Mouse (Mus musculus): ENCODE results near the gene Cpne2.

Gene Cpne2

DNA sequence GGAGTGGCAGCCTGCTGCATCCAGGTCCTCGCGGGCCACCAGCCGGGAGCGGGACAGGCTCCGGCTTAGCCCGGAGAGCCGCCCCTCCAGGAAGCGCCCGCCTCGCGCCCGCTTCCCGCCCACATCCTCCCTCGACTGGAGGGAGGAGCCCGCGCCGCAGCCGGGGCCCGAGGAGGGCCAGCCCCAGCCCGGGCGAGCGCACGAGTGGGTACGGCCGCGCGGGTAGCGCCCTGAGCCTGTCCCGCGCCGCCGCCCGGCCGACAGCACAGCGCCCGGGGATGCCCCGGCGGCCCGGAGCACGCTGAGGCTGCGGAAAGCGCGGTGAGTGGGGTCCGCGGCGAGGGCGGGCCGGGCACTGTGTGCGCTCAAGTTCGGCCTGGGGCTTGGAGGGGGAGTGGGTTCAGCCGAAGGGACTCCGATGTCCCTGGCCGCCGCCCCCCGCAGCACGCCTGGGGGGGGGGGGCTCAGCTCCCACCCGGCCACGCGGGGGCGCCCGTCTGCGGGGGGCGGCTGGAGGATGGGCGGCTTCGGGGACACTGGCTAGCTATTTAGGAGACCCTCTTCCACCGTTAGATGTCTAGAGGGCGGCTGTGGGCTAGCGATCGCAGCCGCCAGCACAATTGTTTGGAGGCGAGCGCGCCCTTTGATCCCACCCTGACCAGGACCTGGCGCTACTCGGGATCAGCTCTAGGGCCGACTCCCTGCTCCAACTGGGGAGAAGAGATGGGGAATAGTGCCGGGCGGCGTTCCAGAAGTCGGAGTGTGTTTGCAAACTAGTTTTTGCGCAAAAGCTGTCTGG, at the start of gene Cpne2:
TSS of gene Cpne2 (plus strand) at position 118 of the 799 bp plus-strand sequence.
- DNase-seq (ENCODE audit: low read depth): peak; percentile 80

DNA sequence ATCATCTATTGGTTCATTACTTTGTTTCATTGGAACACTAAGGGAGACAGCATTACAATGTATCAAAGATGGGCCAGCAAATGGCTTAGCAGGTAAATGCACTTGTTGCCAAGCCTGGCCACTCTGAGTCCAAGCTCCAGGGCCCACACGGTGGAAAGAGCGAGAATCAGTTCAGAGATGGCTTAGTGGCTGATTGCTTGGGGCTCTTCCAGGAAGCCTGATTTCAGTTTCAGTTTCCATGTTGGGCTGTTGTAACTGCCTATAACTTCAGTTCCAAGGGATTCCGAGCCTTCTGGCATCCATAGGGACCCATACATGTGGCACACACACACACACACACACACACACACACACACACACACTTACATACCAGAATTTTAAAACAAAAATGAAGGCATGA, 47.5 kb upstream of the Cpne2 start:
- no peak for DNase-seq (ENCODE audit: low read depth)

DNA sequence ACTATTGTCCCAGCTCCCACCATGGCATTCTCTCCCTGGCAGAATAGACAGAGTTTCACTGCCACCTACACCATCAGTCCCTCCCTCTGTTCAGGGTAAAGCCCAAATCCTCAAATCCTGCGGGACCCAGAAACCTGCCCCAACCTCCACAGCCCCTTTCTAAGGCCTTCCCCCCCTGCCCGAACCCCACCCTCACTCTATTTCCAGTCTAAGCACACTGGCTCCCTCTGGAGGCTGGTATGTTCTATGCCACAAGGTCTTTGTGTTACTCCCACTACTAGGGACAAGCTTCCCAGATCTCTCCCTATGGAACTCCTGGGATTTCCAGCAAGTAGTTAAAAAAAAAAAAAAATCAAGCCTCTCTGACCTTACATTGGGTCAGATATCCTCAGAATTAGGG, 46.9 kb upstream of the Cpne2 start:
- peak; percentile 45 for DNase-seq (ENCODE audit: low read depth)

DNA sequence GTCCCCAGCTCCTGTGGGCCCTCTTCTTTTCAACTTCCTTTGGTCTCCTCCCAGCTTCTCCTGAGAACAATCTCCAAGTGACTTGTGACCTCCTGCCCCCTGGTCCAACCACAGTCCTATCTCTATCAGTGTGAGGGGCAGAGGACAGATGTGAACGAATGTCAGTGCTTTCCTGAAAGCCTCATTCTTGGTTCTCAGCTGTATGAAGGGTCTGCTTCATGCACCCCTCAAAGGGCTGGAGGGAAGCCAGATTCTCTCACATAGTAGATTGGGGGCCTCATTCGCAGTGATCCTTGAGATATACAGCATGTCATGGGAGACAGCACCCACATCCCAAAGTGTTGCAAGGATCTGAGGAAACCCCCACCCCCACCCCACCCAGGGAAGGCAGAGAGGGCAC, 44.8 kb upstream of the Cpne2 start:
- DNase-seq (ENCODE audit: low read depth): no peak

DNA sequence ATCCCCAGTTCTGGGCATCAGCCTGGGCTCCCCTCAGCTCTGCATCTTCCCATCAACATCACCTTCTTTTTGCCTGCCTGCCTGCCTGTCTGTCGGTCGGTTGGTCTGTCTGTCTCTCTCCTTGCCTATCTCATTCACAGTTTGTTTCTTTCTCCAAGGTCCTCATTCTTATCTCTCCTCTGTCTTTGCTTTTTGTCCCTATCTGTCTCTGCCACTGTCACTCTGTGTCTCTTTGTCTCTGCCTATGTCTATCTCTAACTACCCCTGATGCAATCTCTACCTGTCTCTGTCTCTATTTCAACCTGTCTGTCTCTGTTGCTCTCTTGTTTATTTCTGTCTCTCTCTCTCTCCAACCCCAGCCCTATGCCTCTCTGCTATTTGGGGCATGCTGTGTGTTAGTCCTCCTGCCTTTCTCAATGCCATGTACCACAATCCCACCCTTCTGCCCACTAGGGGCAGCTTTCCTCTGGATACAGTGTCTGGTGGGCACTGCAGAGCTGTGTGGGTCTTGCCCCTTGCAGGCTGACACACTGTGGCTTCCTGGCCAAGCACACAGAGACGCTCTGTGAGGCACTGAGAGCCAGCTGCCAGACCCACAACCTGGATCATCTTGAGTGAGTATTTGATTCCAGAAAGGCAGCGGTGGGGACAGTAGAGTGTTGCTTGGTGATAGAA, 42.8 kb upstream of the Cpne2 start:
- DNase-seq (ENCODE audit: low read depth): no peak

DNA sequence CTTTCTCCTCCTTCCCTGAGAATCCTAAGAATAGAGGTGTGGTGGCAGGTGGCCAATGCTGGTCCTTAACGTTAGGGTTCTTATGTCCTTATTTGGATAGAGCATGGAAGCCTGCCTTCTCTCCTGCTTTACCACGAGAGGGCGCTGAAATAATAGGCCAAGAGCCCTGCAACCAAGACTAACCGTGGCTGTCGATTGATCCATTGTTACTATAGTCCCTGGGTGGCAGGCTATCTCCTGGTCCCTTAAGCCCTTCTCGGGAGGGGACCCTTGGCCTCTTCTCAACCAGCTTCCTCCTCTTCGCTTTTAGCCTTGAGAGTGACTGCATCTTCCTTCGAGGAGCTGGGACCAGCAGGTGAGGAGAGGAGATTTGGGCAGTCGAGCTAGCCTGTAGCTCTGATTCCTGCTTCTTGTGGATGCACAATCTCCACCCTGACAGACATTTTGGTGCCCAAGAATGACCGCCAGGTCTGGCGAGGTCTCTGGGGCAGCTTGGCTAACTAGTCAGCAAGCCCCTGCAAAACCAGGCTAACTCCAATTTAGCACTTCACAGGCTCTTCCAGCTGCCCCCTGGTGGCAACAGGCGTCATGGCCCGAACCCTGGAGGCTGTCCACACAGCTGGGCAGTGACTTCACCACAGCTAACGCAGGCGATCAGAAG, 40.6 kb upstream of the Cpne2 start:
- DNase-seq (ENCODE audit: low read depth): peak; percentile 86

DNA sequence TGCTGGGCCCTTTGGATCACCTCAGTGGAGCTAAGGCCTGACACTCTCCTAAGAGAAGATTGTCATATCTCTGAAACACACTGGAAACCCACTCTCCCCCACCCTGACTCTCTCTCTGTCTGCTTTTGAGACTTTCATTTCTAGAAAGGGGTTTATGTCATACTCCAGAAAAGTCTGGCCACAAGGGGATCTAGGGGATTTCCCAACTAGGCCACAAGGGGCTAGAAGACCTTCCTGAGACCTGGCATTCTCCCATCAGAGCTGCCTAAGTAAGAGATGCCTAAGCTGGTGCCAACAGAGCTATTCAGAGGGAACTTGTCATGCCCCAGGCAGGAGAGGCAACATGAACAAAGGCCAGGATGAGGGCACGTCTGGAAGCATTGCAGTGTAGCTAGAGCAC, 39.5 kb upstream of the Cpne2 start:
- no peak for DNase-seq (ENCODE audit: low read depth)

DNA sequence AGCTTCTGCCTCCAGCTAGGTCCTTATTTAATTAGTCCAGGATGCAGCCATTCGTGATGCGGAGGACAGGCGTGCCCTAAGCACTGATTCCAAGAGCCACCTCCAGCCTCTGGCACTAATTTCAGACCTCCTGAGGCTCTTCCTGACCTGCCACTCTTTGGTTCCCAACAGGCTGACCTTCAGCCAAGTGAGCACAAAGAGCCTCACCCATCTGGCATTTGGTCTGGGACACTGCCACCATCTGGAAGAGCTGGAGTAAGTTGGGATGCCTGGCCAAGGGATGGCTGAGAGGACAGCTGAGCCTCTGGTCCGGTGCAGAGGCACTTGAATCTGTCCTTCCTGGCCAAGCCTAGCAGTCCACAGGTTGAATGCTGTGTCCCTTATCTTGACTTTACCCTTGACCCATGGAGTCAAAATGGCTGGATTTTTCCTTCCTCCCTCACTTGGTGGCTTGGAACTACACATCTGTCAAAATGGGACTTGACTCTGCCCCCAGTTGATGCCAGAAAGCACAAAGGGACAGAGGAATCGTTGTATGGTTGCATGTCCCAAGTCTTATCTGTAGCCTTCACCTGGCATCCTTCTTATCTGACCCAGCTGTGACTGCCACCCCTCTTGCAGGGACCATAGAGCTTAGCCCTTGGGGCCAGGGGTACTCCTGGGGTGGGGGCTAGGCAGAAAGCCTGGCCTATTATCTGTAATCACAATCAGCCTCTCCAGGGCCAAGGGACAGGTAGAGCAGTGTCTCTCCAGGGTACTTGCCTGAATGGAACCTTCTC, 17.2 kb upstream of the Cpne2 start:
- no peak for DNase-seq (ENCODE audit: low read depth)

DNA sequence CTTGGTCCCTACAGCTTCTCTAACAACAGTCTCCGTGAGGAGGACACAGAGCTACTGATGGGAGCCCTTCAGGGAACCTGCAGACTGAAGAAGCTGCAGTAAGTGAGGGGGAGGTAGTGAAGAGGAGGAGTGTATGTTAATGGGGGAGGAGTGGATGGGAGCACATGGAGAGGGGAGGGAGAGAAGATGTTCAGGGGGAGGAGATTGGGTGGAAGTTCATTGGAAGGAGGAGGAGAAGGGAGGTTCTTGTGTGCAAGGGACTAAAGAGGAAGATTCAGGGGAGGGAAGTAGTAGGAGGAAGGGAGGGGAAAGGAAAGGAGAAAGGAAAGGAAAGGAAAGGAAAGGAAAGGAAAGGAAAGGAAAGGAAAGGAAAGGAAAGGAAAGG, 16.6 kb upstream of the Cpne2 start:
- DNase-seq (ENCODE audit: low read depth): no peak

DNA sequence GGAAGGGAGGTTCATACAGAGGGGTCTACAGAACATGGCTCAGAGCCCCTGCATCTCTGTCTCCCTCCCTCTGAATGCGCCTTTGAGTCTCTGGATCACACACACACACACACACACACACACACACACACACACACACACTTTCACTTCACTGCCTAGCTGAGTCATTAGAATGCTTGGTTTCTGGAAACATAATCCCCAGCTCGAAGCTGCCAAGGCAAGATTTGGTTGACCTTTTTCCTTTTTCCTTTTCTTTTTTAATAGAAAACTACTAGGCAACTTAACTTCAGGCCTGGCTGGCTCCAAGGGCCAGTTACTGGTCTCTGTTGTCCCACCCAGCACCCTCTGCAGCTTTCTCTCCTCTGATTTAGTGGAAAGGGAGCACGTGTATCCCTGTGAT, 16.0 kb upstream of the Cpne2 start:
- peak; percentile 64 for DNase-seq (ENCODE audit: low read depth)

DNA sequence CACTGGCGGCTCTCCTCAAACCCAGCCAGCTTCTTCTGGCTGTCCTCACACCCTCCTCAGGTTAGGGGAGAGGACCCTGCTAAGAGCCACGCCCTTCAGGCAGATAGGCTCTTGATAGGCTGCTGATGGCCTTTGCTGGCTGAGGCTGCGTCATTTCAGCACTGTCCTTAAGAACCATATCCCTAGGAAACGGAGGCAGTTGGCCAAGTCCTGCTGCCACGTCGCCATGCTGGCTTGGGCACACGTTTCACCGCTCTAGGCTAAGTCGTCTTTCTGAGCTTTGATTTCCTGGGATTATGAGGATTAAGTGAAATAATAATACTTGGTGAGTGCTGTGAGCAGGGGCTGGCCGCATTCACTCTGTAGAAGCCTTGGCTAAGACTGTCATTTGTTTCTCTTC, 14.5 kb upstream of the Cpne2 start:
- no peak for DNase-seq (ENCODE audit: low read depth)

DNA sequence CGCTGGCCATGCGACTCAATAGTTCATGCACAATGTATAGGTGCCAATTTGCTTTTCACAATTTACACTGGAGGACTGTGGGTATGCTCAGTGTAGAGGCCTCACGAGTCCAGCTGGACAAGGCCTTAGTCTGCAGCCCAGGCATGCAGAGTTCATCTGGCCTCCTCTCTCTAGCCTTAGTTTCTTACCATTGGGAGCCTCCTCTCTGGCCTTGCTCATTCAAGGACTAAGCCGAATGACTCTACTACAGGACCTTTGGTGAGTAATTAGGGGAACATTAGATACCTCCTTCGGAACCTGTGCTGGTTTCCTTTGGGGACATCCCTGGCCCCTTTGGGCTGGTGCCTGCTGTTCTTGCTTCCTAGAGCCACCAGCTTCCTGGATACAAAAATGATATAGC, 13.8 kb upstream of the Cpne2 start:
- DNase-seq (ENCODE audit: low read depth): no peak

DNA sequence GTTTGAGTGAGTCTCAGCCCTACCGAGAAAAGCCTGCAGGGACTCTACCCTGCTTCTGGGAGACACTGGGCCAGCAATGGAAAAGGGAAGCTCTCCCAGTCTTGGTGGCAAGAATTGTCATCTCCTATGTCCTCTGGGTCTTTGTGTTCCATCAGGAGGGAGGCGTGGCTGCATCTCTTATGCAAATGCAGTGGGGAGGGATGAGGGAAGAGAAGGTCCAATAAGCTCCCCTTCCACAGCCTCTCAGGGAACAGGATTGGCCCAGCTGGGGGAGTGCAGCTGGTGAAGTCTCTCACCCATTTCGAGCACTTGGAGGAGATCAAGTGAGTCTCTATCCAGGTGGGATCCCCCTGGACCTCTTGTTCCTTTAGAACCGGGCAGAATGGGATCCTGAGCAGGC, 11.3 kb upstream of the Cpne2 start:
- no peak for DNase-seq (ENCODE audit: low read depth)

DNA sequence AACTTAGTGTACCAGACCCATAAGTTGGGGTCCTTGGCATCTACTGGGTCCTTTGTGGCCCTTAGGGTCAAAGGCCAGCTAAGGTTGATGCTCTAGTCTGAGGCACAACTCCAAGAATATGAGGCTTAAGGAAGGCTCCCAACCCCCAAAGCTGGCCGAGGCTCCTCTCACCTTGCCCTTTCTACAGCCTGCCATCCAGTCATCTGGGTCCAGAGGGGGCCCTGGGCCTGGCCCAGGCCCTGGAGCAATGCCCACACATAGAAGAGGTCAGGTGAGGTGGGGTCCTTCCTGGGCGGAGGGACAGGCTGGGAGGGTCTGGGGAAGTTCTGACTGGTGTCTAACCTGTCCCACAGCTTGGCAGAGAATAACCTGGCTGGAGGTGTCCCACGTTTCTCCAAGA, 10.3 kb upstream of the Cpne2 start:
- no peak for DNase-seq (ENCODE audit: low read depth)

DNA sequence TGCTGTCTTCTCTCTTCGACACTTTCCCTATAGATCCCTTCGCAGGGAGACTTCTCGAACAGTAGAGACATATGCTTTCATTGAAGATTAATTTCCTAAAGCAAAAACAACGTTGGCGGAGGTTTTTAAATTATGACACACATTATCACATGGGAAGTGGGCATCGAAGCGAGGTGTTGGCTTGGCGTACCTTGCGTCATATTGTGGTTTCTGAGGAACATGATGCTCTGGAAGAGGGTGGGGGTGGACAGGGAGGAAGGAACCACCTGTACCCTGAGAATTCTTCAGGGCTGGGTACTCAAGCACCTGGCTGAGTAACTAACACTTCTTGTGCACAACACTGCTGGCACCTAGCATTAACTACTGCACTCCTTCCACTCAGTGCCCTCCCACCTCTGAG, 8.2 kb upstream of the Cpne2 start:
- DNase-seq (ENCODE audit: low read depth): peak; percentile 53

DNA sequence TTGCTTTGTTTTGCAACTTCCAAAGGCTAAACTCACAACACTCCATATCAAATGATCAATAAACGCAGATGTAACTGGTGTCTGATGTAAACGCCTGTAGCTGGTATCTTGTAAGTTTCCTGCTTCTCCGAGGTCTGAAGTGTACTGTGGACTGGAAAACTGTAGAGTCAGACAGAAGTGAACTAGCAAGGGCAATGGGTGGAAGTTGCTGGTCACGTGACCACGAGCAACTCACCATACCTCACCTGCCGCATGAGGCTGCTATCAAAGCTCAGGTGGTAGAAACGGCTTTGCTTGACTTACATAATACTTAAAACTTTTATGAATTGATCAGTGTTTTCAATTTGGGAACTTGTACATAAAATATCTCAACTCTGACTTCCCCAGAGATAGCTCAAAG, 5.6 kb upstream of the Cpne2 start:
- DNase-seq (ENCODE audit: low read depth): no peak

DNA sequence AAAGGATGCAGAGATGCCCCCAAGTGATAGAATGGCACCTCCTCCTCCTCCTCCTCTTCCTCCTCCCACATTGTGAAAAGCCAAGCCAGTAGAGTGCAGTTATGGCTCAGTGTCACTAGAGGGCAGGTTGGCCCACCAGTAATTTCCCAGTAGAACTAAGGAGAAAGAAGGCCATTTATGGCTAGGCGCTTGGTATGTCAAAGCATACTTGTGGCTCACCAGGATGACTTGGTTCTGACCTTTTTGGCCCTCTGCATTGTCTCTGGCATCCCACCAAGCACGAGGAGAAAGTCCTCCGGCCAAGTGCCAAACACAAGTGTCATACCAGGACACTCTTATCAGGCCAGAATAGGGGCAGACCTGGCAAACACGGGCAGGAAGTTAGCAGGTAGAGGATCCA, 4.5 kb upstream of the Cpne2 start:
- peak; percentile 87 for DNase-seq (ENCODE audit: low read depth)

DNA sequence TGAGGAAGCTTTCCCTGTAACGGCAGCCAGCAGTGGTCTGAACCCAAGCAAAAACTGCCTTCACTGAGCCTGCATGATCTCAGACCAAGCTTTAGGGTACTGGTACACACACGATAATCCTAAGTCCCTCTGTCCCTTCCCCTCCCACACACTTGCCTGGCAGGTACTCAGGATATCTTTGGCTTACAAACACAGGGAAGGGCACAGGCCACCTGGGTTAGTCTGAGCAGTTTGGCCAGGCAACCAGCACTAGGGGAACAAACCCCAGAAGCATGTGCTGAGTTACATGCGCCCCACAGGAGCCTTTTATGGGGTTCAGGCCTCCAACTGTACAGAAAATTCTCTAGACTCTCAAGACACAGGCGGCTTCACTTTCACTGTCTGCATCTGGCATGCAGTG, 2.9 kb upstream of the Cpne2 start:
- DNase-seq (ENCODE audit: low read depth): no peak

DNA sequence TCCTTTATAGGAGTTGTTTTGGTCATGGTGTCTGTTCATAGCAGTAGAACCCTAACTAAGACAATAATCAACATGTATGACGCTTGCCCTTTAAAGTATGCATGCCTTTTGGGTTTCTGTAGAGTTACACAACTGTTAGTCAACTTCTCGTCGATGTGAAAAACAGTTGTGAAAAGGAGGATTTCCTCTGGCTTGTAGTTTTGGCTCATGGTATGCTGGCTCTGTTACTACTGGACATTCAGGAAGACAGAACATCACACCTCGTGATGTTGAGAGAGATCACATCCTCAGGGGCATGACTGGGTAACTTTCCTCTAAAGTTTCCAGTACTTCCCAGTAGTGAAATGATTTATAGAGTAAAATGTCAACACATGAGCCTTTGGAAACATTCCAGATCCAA, 2.1 kb upstream of the Cpne2 start:
- DNase-seq (ENCODE audit: low read depth): peak; percentile 74

DNA sequence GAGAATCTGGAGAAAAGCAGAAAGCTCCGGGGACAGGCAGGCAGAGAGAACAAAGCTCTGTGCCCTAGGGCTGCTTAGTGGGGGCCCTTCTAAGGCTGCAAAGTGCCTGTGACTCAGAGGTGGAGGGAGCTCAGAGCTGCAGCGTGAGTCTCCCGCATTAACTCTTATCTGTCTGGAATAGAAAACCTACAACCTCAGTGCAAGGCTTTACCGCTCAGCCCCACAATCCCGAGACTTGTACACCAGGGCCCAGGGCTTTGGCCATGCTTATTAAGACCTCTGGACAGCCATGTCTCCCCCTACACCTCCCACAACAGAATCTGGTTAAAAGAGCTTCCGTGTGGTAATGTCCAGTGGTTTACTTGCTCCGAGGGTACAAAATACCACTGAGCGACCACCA, 790 bp upstream of the Cpne2 start:
- peak; percentile 69 for DNase-seq (ENCODE audit: low read depth)

DNA sequence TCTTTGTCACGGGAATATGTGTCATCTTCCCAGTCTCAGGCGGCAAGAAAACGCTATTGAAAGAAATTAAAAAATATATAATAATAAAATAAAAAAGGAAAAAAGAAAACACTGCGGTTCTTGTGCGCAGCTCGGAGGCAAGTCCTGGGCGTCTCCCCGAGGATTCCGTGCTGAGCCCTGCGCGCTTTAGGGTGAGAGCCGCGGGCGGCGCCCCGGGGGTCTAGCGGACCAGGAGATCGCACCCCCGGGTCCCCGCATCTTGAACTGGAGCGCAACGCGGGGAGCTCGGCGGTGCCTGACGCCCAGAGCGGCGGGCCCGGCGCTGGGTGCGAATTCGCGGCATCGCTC, 291 bp upstream of the Cpne2 start:
- DNase-seq (ENCODE audit: low read depth): no peak

DNA sequence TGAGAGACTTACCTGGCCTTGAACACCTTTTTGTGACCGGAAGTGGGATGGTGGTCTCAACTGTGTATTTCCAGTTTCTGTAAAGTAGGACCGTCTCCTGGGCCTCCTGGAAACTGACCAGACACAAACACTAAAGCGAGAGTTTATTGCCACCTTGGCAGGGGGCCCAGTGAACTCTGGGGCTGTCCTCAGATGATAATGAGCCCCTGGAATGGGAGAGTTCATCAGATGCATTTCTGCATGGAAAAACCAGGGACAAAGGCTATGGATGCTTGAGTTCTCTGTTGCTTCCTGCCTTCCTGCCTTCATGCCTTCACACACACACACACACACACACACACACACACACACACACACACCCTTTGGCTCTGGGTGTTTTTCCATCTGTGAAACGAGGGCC, 1.8 kb downstream of the Cpne2 start:
- DNase-seq (ENCODE audit: low read depth): no peak

DNA sequence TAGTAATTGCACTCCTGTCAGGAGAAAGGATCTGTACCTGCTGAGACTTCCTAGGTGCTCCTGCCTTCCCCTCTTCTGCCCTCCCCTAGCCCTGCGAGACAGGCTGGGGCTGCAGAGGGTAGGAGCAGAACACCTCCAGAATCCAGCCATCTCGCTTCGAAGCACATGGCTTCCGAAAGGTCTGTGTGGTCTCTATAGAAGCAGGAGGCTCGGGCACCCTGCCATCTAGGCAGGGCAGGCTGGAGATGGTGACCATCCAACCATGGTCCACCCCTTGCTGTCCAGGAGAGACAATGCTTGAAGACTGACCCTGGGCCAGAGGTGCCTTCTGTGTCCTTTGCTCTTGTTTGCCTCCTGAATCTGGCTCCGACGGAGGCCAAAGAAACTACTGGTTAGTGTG, 2.8 kb downstream of the Cpne2 start:
- DNase-seq (ENCODE audit: low read depth): no peak

All from 416B (cell line).